8 mouse cellular contexts compared by ENCODE assay signal in the genomic region with DNA sequence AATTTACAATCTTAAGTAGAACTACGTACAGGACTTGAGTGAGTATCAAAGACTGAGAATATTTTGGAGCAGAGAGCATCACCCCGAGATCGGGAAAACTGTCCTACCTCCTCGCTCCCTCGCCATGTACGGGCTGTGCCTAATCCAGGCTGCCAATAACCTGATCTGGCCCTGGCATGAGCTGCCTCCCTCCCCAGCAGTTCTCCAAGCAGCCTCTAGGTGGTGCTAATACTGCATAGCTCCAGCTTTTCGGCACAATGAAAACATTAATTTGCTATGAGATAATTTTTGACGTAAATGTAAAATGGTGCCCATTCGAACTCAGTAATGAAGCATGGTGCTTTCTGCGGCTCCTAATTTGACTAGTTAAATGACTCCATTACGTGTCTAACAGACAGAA.
A peak's percentile ranks its signal among the peaks of the same experiment; 100 is the strongest.
DNase-seq lines count a peak whose midpoint lies in the region; ATAC-seq lines count a peak whose summit lies in the region.

No protein-coding gene starts in this region.

- no peaks in the 10 kb centered on the region for H3K36me3 ChIP-seq in embryonic facial prominence, embryonic 10.5 days (replicated peaks)
- no peaks in the 10 kb centered on the region for H3K36me3 ChIP-seq in kidney, embryonic 16.5 days (ENCODE audit: insufficient read depth, low read length)
- H3K36me3 ChIP-seq in limb, embryonic 15.5 days = no peaks in the 10 kb centered on the region
- H3K36me3 ChIP-seq in stomach, embryonic 16.5 days (ENCODE audit: control insufficient read depth, insufficient read depth, low read length) = no peaks in the 10 kb centered on the region

- DNase-seq in 416B (ENCODE audit: low read depth) = peak; percentile 72
- DNase-seq in adrenal gland, adult 8-10 months = peak; percentile 57
- peak; percentile 83 for DNase-seq in embryonic facial prominence, embryonic 10.5 days (ENCODE audit: low spot score)
- DNase-seq in heart, adult 8-10 months (ENCODE audit: low spot score) = peak; percentile 61
- DNase-seq in naive thymus-derived CD4-positive, alpha-beta T cell, adult 2 months (ENCODE audit: low read depth) = peak; percentile 70

- WGBS in embryonic facial prominence, embryonic 10.5 days = 13% methylated on average over 11 of the region's 11 CpGs
- 12% methylated on average over 11 of the region's 11 CpGs for WGBS in kidney, embryonic 16.5 days
- 9% methylated on average over 11 of the region's 11 CpGs for WGBS in limb, embryonic 15.5 days
- WGBS in stomach, embryonic 16.5 days = 8% methylated on average over 11 of the region's 11 CpGs

- H3K27ac ChIP-seq in embryonic facial prominence, embryonic 10.5 days (replicated peaks) = no peak overlapping the region
- H3K27ac ChIP-seq in kidney, embryonic 16.5 days (ENCODE audit: low read length) = no peak overlapping the region
- no peak overlapping the region for H3K27ac ChIP-seq in limb, embryonic 15.5 days
- no peak overlapping the region for H3K27ac ChIP-seq in stomach, embryonic 16.5 days (ENCODE audit: low read length)

- H3K4me1 ChIP-seq in embryonic facial prominence, embryonic 10.5 days = peaks cover 57% of the 10 kb centered on the region
- peaks cover 8% of the 10 kb centered on the region; the same call in 1 of the 2 replicates for H3K4me1 ChIP-seq in kidney, embryonic 16.5 days (ENCODE audit: insufficient read depth, low read length)
- H3K4me1 ChIP-seq in limb, embryonic 15.5 days = peaks cover 18% of the 10 kb centered on the region
- peaks cover 10% of the 10 kb centered on the region; the same call in 1 of the 2 replicates for H3K4me1 ChIP-seq in stomach, embryonic 16.5 days (ENCODE audit: control insufficient read depth, insufficient read depth, low read length)

- H3K9ac ChIP-seq in kidney, embryonic 16.5 days (replicated peaks; ENCODE audit: low read length) = no peak overlapping the region
- no peak overlapping the region for H3K9ac ChIP-seq in limb, embryonic 15.5 days
- no peak overlapping the region for H3K9ac ChIP-seq in stomach, embryonic 16.5 days (ENCODE audit: low read length)

- no peak for ATAC-seq in kidney, embryonic 16.5 days (ENCODE audit: low FRiP score, low TSS enrichment)
- ATAC-seq in limb, embryonic 15.5 days (ENCODE audit: insufficient number of reproducible peaks, low FRiP score, low TSS enrichment, low read depth) = no peak
- no peak for ATAC-seq in stomach, embryonic 16.5 days (ENCODE audit: insufficient read depth, low FRiP score)

- peaks cover 34% of the 10 kb centered on the region for H3K27me3 ChIP-seq in embryonic facial prominence, embryonic 10.5 days (replicated peaks; ENCODE audit: low read depth, poor library complexity, severe bottlenecking)
- peaks cover 2% of the 10 kb centered on the region for H3K27me3 ChIP-seq in kidney, embryonic 16.5 days (ENCODE audit: insufficient read depth, low read length)
- 0 out of 2 replicates have a peak, but pooled peaks cover 4% of the 10 kb centered on the region for H3K27me3 ChIP-seq in limb, embryonic 15.5 days
- H3K27me3 ChIP-seq in stomach, embryonic 16.5 days (ENCODE audit: control insufficient read depth, insufficient read depth, low read length) = no peaks in the 10 kb centered on the region

- H3K4me3 ChIP-seq in embryonic facial prominence, embryonic 10.5 days = peak overlapping the region; percentile 35; the same call in 1 of the 2 replicates
- H3K4me3 ChIP-seq in kidney, embryonic 16.5 days (ENCODE audit: low read length) = no peak overlapping the region
- peak overlapping the region; percentile 16; the same call in 1 of the 2 replicates for H3K4me3 ChIP-seq in limb, embryonic 15.5 days
- no peak overlapping the region for H3K4me3 ChIP-seq in stomach, embryonic 16.5 days (replicated peaks; ENCODE audit: low read length)

- H3K4me2 ChIP-seq in kidney, embryonic 16.5 days (replicated peaks; ENCODE audit: low read depth, low read length) = peak overlapping the region; percentile 40
- H3K4me2 ChIP-seq in limb, embryonic 15.5 days = peak overlapping the region; percentile 39
- peak overlapping the region; percentile 30 for H3K4me2 ChIP-seq in stomach, embryonic 16.5 days (ENCODE audit: low read depth, low read length)

- no peaks in the 10 kb centered on the region for H3K9me3 ChIP-seq in embryonic facial prominence, embryonic 10.5 days
- H3K9me3 ChIP-seq in kidney, embryonic 16.5 days (ENCODE audit: low read length) = no peaks in the 10 kb centered on the region
- H3K9me3 ChIP-seq in limb, embryonic 15.5 days = no peaks in the 10 kb centered on the region
- no peaks in the 10 kb centered on the region for H3K9me3 ChIP-seq in stomach, embryonic 16.5 days (replicated peaks; ENCODE audit: control insufficient read depth, low read length)

Comparison
In these comparisons a context has a peak if more than half of its experiments do, and no peak if none do; other contexts are left out.
1. H3K4me3 ChIP-seq: peak in embryonic facial prominence, embryonic 10.5 days (single experiment) and limb, embryonic 15.5 days (single experiment); none in kidney, embryonic 16.5 days (single experiment) and stomach, embryonic 16.5 days (single experiment).
2. Peak in every context shown above with its lines, with median percentiles within 50 percentile points of each other: DNase-seq and H3K4me2 ChIP-seq.